Mouse (Mus musculus) embryo, embryonic 9.5 days (tissue): ENCODE data around the gene Fancd2.

Experiments used
- DNase-seq: peaks from one replicate; pipeline ENCODE4 v3.0.0-alpha.2; 2017; ENCODE audit errors: extremely low spot score

Gene Fancd2

DNA sequence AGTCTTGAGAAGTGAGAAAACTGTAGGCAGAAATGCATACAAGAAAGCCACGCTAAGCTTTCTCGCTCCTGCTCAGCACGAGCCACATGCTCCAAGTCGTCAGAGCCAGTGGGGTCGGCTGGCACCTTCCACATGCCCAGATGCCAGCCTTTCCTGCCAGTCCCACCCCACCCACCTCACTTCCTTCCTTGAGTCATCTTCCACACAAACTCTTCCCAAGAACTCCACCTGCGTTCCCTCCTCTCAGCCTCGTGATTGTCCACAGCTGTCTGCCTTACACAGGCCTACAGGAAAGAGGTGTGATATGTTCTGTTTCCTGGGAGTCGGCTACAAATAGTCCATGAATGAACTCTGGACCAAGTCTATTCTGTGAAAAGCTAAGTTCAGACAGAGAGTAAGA lies 8.1 kb upstream of the Fancd2 start:
- DNase-seq, result no peak

GRCm38 (mm10) chr6:113531840-113532404 lies 440 bp downstream of the Fancd2 start:
- DNase-seq, result peak; percentile 36

- no peak for DNase-seq
Measured at GRCm38 (mm10) chr6:113534886-113535285, 3.4 kb downstream of the Fancd2 start.

- DNase-seq, result no peak
Measured at GRCm38 (mm10) chr6:113541610-113542009, 10.1 kb downstream of the Fancd2 start.

DNA sequence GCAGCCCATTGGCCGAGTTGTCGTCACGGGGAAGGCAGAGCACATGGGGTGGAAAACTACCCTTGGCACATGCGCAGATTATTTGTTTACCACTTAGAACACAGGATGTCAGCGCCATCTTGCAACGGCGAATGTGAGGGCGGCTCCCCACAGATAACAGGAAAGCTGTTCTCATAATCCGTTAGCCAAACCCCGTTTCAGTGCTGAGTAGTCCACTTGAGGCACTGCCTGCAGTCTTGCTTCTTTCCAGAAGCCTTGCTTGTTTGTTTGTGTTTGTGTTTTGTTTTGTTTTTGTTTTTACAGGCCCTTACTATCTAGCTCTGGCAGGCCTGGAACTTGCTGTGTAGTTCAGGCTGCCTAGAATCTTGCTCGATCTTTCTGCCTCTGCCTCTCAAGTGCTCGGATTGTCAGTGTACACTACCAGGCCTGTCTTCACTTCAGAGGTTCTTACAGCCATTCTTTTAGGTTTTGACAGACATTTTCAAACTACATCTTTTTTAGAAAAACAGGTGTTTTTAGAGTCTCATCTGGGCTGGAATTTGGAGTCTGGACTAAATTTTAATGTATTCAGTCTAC lies 12.5 kb downstream of the Fancd2 start:
- no peak for DNase-seq

DNA sequence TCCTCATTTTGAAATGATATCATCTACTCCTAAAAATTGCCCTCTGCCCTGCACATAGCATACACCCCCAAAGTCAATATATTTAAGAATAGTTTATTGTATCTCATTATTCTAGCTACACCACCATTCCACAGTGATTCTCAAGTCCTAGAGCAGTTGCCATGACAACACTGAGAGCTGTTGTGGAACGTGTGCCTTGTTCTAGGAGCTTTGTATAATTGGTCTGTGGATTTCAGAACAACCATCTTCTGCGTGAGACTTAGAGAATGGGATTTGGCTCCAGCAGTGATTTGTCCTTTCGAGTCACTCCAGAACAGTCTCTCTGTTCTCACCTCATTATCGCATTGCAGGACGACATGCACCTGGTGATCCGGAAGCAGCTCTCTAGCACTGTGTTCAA lies 28.3 kb downstream of the Fancd2 start:
- DNase-seq, result no peak

DNA sequence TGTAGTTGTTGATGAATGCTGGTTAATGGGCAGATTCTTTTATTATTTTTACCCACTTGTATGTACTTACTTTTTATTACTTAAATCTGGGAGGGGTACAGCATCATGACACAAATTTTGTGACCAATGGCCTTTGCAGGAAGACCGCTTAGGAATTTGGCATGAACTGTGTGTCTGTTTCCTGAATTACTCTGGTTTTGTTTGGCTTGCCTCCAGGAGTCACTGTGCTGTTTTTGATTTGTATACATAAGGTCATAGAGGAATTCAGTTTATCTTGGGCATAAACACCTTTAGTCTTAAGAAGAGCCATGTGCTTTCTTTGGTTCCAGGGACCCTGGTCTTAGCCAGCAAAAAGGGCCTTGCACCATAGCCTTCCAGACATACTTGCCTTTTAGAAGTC lies 33.1 kb downstream of the Fancd2 start:
- no peak for DNase-seq

GRCm38 (mm10) chr6:113576044-113576443 lies 44.6 kb downstream of the Fancd2 start:
- no peak for DNase-seq

DNA sequence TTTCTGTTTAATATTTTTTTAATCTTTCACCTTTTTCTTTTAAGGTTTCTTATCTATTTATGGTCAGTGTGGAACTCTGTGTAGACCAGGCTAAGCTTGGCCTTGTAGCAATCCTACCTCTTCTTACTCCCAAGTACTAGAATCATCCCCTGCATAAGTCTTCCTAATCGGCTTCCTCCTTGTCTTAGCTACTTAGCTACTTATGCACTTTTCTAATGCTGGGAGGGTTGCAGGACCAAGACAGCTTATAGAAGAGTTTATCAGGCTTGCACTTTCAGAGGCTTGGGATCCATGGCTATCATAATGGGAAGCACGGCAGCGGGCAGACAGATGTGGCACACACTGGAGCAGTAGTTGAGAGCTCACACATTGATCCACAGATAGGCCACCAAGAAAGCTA lies 47.8 kb downstream of the Fancd2 start:
- no peak for DNase-seq

DNA sequence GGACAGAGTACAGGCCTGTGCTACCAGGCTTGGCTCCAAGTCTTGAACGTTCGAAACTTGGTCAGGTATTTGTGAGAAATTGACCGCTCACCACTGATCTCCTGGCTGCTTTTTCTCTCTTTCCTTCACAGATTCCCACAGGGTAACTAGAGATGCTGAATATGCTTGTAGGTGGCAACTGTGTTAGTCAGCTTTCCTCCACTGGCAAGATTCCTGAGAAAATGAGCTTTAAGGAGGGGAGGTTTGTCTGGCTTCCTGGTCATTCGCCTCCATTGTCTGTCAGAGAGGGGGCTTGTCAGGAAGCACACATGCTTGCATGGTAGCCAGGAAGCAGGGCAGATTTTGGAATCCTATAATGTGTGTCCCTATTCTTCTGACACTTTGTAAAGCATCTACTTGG lies 51.5 kb downstream of the Fancd2 start:
- no peak for DNase-seq

DNA sequence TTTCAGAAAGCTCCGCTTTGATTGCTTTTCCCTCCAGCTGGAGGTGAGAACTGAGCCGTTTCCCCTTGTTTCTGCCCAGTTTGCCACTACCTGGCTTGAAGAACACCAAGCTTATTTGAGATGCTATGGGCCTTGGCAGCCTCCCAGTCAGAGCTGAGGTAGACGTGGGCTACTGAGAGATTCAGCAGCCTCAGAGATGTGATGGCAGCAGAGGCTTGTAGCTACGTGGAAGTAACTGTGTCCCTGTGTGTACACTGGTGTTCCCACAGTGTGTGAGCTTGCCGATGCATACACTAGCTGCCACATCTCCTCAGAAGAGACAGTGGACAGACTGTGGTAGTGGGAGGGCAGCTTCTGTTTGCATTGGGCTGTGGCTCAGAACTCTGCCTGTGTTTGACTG lies 53.6 kb downstream of the Fancd2 start:
- DNase-seq, result no peak

DNA sequence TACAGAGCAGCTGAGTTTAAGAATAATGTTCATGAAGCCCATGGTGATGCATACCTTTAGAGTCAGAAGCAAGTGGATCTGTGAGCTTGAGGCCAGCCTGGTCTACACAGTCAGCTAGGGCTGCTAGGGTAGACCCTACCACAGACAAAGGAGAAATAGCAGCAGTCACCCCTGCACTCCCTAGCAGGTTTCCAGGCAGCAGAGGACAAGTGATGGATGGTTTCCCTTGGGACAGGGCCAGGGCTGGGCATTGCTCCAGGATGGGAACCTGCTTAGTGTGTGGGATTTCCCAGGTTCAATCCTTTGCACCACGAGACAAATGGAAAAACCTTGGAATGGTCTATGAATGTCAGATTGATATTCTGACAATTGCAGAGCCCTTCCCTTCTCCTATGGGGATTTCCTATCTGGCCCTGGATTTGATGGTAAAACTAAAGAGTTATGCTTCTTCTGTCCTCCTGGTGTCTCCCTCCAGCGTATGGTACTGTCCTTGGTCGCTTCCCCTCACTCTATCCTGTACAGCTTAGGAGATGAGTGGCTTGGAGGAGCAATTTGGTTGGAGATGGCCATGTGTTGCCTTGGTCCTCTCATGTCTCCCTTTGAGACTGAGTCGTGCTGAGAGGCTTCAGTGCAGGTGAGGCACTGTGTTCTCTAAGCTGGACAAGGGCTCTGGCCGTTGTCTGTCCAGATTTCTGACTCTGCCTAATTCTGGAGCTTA lies 55.1 kb downstream of the Fancd2 start:
- DNase-seq, result no peak

DNA sequence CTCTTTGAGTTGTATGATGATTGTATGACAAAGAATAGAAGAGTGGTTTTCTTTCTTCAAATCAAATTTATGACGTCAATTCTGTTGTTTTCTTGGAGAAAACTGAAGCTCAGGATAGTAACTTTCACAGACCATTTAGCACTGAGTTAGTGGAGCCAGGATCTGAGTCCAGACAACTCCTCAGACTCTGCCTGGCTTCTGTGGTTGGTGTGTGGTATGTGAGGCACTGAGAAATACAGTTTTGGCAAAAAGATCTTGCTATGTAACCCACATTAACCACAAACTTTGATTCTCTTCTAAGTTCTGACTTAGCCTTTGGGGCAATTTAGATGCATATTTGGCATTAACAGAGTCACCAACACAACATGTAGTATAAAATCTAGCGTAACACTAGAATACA lies 61.2 kb downstream of the Fancd2 start:
- DNase-seq, result no peak

GRCm38 (mm10) chr6:113597945-113598344 lies 66.5 kb downstream of the Fancd2 start:
- no peak for DNase-seq

DNA sequence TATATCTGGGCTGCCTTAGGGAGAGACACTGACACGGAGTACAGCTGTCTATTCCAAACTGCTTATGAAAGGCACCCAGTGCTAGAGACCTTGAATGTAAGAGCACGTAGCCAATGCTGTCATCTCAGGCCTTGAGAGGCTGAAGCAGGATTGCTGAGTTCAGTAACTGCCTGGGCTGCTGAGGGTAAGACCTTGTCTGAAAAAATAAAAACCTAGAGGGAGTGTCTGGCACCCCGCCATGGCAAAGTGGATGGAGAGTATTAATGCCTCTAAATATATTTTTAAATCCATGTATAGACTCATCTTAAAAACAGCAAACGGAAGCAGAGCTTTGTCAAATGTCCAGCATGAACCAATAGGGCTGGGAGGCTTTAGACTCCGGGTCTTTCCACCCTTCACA lies 68.4 kb downstream of the Fancd2 start:
- no peak for DNase-seq

DNA sequence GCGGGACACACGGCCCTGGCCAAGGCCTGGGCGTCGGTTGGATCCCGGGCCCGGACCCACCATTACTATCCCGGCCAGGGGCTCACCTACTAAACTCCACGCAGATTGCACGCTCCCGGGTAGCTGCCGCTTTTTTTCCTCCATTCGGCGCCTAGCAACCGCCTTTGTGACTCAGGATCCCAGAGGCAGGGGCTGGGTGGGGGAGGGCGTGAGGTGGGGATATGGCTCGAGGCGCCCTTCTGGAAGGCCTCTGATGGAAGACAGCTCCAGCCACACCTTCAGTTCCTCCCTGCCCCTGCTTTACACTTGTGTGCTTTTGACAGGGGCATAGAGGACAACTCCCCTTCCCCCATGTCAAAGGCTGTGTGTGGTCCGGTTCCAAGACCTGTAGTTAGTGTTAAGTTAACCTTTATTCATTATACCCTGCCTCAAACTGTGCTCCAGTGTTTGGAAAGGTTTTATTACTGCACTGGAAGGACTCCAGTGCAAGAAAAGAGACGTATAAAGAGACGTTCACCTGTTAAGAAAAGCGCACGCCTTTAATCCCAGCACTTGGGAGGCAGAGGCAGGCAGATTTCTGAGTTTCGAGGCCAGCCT lies 69.2 kb downstream of the Fancd2 start, which contains the start of gene Fancd2os:
Gene Fancd2os (minus strand): TSS at position 173 of the 597 bp plus-strand sequence.
- DNase-seq, result peak; percentile 12

- DNase-seq, result no peak
Measured at GRCm38 (mm10) chr6:113602821-113603220, 71.3 kb downstream of the Fancd2 start.

DNA sequence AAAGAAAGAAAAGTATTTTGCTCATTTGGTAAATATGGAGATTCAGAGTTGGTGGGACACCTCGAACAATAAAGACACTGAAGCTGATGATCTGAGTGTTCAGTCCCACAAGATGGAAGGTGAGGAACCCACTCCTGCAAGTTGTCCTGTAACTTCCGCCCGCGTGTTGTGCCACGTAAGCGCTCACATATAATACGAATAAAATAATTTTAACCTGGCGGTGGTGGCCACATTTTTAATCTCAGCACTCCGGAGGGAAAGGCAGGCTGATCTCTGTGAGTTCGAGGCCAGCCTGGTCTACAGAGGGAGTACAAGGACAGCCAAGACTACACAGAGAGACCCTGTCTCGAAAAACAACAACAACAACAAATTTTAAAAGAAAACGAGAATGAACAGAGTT lies 72.5 kb downstream of the Fancd2 start:
- DNase-seq, result no peak

DNA sequence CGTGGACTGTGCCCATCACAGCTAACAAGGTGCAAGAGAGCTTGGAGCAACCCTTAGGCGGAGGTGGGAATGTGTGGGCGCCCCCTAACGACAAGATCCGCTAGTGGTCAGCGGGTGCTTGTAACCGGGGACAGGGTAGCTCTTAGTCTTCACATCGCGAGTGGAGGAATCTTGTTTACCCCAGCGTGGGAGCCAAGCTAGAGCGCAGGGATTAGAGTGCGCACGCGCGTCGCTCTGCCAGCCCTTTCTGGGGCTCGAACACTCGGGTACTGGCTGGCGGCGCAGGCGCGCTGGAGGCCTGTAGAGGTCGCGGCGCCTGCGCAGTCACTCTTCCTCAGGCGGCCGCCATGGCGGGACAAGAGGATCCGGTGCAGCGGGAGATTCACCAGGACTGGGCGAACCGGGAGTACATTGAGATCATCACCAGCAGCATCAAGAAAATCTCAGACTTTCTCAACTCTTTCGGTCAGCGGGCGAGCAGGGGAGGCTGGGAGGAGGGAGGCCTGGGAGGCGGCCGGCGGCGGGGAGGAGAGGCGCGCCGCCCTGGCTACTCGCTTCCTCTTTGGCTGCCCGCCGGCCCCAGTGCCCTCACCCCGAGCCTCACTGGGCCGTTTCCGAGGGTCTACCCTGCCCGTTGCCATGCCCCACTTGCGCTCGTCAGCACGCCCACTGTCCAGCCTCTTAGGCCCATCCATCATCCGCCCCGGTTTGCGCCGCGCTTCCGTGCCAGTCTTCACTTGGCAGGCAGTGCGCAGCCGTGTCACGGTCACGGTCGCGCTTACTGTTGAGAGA lies 73.1 kb downstream of the Fancd2 start, which contains the start of gene Brk1:
Gene Brk1 (plus strand): TSS at position 341 of the 792 bp plus-strand sequence.
- peak; percentile 88 for DNase-seq

DNA sequence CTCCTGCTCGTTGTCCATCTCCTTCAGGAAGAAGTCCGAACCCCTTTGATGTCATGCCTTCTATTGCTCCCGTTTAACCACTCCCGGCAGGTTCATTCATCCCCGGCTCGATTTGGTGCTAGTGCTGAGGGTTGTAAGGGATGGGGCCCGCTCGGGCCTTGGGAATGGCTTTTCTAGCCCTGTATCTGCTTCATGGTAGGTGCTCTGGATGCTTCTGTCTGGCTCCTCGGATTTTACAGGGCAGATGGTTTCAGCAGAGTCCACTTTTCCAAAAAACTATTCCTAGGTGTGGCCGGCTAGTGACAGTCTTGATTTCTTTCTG lies 73.7 kb downstream of the Fancd2 start:
- DNase-seq, result no peak

DNA sequence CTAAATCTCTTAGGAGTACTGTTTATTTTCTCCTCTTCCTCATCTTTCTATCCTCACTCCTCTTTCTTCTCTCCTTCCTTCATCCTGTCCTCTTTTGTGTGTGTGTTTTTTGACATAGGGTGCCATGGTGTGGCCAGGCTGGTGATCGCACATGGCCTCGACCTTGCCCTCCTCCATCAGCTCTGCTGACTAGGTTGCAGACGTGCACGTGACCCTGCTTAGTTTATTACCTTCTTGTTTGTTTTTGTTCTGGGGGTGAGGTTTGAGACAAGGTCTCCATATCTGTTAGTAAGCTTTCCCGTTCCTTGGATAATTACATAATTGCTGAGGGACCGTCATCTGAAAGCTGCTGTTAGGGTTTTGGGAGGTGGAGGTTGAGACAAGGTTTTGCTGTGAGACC lies 77.4 kb downstream of the Fancd2 start:
- no peak for DNase-seq

- no peak for DNase-seq
Measured at GRCm38 (mm10) chr6:113609293-113609692, 77.8 kb downstream of the Fancd2 start.
